Comparison of ENCODE assay signal across 7 mouse cellular contexts in the genomic region with DNA sequence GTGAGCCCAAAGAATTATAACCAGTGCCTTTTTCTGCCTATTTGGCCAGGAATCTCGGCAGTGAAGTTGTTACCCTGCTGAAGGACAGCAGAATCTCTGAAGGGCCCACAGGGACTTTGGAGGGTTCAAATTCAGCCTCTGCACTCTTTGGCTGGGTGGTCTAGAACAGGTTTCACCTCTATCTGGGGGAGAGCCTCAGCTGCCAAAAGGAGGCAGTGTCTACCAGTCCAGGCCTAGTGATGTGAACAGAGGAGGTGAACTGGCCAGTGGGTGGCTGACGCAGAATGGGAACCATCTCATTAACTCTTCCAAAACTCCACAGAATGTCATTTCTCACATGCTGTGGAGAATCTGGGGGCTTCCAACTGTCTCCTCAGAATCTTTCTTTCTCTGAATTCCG. TPM values are rescaled to one million over a fixed set of nuclear protein-coding genes. Genes with fewer than 3 reads are reported as not detected.
DNase-seq lines count a peak whose midpoint lies in the region; ATAC-seq lines count a peak whose summit lies in the region.

No protein-coding gene starts in this region.

- H3K4me2 ChIP-seq in forebrain, embryonic 12.5 days: peak overlapping the region; percentile 94
- H3K4me2 ChIP-seq in neural tube, embryonic 15.5 days: peak overlapping the region; percentile 71

- peak overlapping the region; percentile 90; the same call in 1 of the 2 replicates for H3K9ac ChIP-seq in forebrain, embryonic 12.5 days
- H3K9ac ChIP-seq in neural tube, embryonic 15.5 days (replicated peaks): peak overlapping the region; percentile 97; the same call in 1 of the 2 replicates

- WGBS in forebrain, embryonic 12.5 days: 41% methylated on average over 3 of the region's 3 CpGs
- 31% methylated on average over 3 of the region's 3 CpGs for WGBS in neural tube, embryonic 15.5 days

- H3K27me3 ChIP-seq in forebrain, embryonic 12.5 days: peaks cover 33% of the 10 kb centered on the region; the same call in 1 of the 2 replicates
- no peaks in the 10 kb centered on the region for H3K27me3 ChIP-seq in neural tube, embryonic 15.5 days (replicated peaks)

- ATAC-seq in forebrain, embryonic 12.5 days (ENCODE audit: low FRiP score): no peak
- ATAC-seq in neural tube, embryonic 15.5 days (ENCODE audit: low FRiP score): no peak

- peak overlapping the region; percentile 84 for H3K4me3 ChIP-seq in forebrain, embryonic 12.5 days (replicated peaks)
- peak overlapping the region; percentile 97 for H3K4me3 ChIP-seq in neural tube, embryonic 15.5 days (replicated peaks)

- DNase-seq in right cerebral cortex, adult 18-20 months: peak; percentile 38
- DNase-seq in right cerebral cortex, postnatal 4 days: no peak
- DNase-seq in kidney, postnatal 10 days: peak; percentile 48
- no peak for DNase-seq in adrenal gland, adult 18-20 months (ENCODE audit: low spot score in 2 of 2)
- DNase-seq in Muller cell, postnatal 12 days (ENCODE audit: inconsistent ontology term): no peak

- 0 out of 2 replicates have a peak overlapping the region, but pooled peaks have one; percentile 25 for H3K27ac ChIP-seq in forebrain, embryonic 12.5 days
- H3K27ac ChIP-seq in neural tube, embryonic 15.5 days (replicated peaks): peak overlapping the region; percentile 94

- H3K9me3 ChIP-seq in forebrain, embryonic 12.5 days: no peaks in the 10 kb centered on the region
- no peaks in the 10 kb centered on the region for H3K9me3 ChIP-seq in neural tube, embryonic 15.5 days (replicated peaks)

- peaks cover 18% of the 10 kb centered on the region for H3K4me1 ChIP-seq in forebrain, embryonic 12.5 days
- H3K4me1 ChIP-seq in neural tube, embryonic 15.5 days: peaks cover 24% of the 10 kb centered on the region

- H3K36me3 ChIP-seq in forebrain, embryonic 12.5 days (replicated peaks): peaks cover 10% of the 10 kb centered on the region
- peaks cover 9% of the 10 kb centered on the region for H3K36me3 ChIP-seq in neural tube, embryonic 15.5 days

RNA-seq across cellular contexts. Expression of a gene that starts 0.7 kb away (rescaled TPM):
- polyA plus RNA-seq in forebrain, embryonic 12.5 days (2016; fragmentation: Nextera tagmentation; extraction: Ambion mirVana): 16.3 and 18.9 TPM in 2 replicates
- polyA plus RNA-seq in neural tube, embryonic 15.5 days (2015; fragmentation: Nextera tagmentation; extraction: Ambion mirVana): 34.1 and 36.6 TPM in 2 replicates
- total RNA-seq in adrenal gland, adult 18-20 months (2021): 10 to 100 TPM; 54.8 to 63.6 TPM

RNA-seq across cellular contexts. Expression of a gene that starts 9.6 kb away (rescaled TPM):
- polyA plus RNA-seq in forebrain, embryonic 12.5 days (2016; fragmentation: Nextera tagmentation; extraction: Ambion mirVana): 38.8 and 41.4 TPM in 2 replicates
- 33.7 and 36.3 TPM in 2 replicates for polyA plus RNA-seq in neural tube, embryonic 15.5 days (2015; fragmentation: Nextera tagmentation; extraction: Ambion mirVana)
- total RNA-seq in adrenal gland, adult 18-20 months (2021): 10 to 100 TPM; 52.7 to 60.2 TPM

Comparison
In these comparisons a context has a peak if more than half of its experiments do, and no peak if none do; other contexts are left out.
1. DNase-seq: peak in right cerebral cortex, adult 18-20 months (single experiment) and kidney, postnatal 10 days (single experiment); none in right cerebral cortex, postnatal 4 days (single experiment), adrenal gland, adult 18-20 months (0 of 2) and Muller cell, postnatal 12 days (single experiment).